Mouse (Mus musculus) retina, postnatal 1 day (tissue): ENCODE data around the gene Atf7ip.

Experiments
- DNase-seq: peaks from one replicate; pipeline ENCODE4 v3.0.0-alpha.2; 2012

Gene Atf7ip

DNA sequence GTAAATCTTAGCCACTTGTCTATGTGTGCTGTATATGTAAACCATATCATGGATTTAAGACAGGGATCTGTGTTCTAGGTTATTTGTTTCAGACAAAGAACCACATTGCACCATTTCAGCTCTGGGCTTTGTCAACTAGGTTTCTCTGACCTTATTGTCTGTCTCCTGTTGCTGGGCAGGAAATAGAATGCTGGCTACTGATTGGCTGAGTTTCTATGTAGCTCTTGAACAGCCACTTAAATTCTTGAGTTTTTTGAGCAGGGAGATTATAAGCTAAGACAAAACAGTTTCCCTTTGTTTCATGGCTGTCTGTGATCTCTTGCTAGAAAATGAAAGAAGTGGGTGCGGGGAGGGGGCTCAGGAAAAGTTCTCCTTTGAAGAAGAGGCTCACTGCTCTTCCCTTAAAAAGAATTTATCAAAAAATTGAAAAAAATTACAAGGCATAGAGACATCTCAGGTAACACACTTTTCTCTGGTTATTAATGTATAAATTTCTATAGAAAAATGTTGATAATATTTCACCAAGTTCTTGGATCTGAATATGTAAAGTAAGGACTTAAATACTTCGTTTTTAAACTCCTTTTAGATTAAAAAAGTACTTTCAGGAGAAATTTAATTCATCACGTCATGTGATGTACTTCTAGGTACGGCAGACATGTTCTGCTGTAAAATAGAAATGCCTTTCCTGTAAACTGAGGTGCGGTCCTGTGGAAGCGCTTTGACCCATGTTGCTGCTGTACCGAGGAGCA lies 49.0 kb downstream of the Atf7ip start:
- peak; percentile 63 for DNase-seq

DNA sequence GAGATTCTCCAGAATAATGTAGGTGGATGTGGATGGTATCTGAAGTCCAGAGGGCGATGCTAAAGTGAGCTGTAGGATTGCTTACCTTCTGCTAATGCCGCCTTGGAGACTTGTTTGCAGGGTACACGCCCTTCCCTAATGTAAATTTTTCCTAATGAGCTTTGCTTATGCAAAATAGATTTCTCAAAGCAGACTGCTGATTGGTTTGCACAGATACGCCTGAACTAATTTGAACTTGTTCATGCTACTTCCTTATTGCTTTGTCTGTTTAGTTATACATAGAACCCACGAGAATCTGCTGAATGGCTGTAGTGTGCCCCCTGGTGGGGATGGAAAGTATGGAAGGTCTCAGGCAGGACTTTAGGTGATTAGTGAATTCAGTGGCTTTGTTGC lies 49.6 kb downstream of the Atf7ip start:
- peak; percentile 75 for DNase-seq

DNA sequence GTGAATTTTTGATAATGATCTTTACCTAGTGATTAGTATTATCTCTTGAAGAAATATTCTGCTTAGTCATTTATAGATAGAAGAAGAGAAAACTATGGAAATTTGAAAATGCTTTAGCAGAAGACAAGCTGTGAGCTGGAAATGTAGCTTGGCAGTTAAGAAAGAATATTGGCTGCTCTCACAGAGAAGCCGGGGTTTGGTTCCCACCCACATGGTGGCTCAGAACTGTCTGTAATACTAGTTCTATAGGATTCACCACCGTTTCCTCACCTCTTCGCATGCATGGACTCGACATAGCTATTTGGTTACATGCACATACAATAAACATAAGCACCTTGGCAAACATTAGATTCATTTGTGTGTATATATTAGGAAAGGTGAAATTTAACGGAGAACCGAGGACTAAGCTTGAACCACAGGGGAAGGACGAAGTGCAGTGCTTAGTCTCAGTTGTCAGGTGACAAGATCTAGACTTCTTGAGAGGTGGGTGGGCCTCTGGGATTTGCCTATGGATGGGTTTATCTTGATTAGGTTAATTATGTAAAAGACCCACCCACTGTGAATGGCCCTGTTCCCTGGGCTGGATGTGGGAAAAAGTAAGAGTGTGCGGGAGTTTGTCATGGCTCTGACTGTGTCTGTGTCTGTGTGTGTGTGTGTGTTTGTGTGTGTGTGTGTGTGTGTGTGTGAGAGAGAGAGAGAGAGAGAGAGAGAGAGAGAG lies 52.5 kb downstream of the Atf7ip start:
- no peak for DNase-seq

DNA sequence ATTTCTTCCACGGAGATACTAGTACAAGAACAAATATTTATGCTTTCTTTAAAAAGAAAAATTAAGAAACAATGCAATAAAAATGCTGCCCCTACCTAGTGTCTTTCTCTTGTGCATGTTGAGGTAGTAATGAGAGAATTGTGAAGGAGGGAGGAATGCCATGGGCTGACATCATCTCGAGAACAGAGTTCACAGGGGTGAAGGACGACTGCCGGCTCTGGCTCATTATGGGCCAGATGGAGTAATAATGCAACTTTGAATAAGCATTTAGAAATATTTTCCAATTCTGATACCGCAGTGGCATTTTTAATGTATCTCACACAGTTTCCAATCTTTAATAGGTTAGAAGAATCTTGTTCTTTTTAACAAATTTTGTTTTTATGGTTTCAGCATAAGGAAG lies 60.0 kb downstream of the Atf7ip start:
- DNase-seq: no peak

DNA sequence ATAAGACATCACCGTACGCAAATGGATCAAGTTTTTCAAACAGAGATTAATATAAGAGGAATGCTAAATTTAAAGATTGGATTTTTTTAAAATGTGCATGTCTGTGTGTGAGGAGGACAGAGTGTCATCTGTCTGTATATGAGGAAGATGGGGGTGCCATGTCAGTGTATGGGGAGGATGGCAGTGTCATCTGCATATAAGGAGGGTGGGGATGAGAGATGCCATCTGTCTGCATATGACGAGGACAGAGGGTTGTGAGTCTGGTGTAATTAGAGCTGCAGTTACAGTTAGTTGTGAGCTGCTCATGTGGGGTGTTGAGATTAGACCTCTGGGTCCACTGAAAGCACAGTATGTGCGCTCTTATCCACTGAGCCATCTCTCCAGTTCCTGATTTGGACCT lies 84.8 kb downstream of the Atf7ip start:
- DNase-seq: no peak

DNA sequence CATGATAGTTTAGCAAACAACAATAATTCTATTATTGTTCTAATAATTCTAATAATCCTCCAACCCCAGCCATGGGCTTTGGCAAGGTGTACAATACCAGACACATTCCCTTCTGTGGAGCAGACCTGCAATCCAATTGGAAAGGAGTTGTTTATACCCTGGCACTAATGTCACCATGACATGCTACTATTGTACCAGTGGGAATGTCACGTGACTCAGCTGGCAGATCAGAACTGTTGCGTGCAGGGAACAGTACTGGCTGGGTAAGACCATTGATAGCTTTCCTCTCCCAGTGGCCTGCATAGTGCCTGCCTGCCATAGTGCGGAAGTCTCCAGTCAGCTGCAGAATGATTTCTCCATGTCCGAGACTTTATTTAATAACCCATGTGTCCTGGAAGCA lies 88.6 kb downstream of the Atf7ip start:
- DNase-seq: no peak

DNA sequence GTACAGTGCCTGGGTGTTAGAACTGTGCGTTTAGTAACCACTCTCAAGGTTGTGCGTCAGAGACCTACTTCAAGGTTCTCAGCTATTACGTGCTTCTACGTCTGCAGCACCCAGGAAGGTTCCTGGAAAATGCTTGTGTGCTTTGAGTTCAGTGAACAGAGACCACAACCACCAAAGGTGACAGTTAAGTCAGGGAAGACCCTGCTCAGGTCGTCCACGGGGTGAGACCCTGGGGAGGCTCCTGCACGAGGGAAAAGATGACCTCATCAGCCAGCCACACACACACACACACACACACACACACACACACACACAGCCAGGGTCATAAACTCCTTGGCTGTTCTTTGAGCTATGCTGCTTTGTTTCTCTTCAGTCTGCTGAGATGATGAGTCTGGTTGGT lies 96.6 kb downstream of the Atf7ip start:
- no peak for DNase-seq

DNA sequence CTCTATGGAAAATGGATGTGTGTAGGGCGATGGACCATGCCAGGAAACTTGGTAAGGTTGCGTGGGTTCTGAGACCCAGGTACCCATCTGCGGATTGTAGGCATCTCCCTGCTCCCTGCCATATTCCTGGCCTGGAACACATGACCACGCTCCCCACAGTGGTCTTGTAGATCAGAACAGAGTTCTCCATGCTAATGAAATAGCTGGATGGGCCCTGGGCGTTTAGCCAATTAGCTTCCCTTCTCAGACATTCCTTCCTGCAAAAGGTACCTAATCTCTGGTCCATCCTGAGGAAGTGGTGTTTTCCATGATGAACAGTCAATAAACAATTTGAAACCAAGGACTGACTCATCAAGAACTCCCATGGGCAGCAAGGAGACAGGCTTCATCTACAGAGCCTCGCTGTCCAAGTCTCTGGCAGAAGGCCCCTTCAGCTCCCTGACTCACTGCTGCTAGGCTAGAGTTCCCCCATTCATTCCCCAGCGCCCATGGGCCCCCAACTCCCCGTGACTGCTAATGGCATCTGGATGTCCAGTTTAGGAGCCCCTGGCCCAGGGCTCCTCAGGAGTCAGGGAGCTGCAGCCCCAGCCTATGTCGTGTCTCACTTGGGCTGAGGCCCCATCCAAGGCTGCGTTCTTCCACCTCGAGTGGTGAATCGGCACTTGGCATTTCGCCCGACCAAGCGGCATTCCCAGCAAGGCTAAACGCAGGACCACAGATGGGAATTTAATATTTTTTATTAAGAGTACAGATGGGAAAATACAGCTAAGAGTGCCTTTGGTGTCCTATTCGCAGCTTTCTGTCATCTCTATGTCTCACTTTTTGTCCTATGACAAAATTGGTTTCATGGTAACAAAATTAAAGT lies 105.6 kb downstream of the Atf7ip start:
- DNase-seq: no peak

DNA sequence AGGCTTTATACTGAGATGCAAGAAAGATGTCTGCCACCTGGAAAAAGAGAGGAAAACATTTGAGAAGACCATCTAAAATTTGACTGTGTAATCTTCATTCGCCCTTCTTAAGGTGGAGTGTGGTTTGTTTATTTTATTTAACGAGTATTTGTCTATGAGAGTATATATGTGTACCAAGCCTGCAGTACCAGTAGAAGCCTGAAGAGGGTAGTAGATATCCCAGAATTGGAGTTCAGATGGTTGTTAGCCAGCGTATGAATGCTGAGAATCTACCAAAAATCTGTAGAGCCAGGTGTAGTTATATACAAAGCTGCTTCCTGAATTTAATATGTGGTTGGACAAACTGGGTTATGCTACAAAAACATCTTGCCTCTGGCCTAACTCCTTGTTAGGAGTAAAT lies 106.3 kb downstream of the Atf7ip start:
- no peak for DNase-seq

DNA sequence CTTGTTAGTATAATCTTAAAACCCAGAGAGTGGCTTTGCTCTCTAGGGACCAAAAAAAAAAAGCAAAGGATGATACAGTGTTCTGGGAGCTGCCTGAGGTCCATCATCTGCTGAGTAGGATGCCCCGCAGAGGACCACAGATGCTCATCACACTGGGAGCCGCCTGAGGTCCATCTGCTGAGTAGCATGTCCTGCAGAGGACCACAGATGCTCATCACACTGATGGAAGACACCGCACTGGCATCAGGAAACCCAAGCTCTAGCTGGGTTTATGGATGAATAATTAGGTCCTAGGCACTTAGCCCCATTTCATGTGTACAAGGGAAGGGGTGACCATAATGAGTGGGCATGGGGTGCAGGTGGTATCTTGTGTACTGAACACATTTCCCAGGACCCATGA lies 108.2 kb downstream of the Atf7ip start:
- no peak for DNase-seq

DNA sequence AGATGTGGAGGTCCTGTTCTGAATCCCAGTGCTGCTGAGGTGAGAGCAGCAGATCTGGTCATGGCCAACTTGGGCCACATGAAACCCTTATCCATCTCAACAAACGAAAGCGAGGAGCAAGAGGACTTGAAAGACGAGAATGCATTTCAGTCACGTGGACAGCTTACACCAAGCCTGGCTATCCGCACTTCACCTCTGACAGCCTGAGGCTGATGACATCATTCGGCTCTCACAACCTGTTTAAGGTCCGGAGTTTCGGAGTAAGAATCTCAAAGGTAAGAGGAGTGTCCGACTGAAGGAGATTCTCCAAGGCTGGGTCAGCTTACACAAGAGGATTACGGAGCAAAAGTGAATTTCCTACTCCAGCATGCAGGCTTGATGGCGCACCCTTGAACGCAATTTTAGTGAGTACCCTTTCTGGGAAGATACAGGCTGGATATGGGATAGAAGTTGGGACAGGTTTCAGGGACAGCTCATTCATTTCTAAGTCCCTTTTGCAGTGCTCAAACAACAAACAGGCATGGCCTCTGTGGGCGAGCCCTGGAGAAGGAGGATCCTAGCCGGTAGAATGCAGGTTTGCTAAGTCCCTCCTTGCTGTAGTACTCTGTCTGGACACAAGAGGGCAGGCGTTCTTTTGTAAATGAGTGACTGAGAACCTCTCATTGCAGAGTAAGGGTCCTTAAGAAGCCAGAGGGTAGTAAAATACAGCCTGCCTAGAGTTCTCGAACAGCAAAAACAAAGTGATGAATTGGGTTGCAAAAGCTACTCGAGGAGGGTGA lies 114.6 kb downstream of the Atf7ip start:
- peak; percentile 89 for DNase-seq

DNA sequence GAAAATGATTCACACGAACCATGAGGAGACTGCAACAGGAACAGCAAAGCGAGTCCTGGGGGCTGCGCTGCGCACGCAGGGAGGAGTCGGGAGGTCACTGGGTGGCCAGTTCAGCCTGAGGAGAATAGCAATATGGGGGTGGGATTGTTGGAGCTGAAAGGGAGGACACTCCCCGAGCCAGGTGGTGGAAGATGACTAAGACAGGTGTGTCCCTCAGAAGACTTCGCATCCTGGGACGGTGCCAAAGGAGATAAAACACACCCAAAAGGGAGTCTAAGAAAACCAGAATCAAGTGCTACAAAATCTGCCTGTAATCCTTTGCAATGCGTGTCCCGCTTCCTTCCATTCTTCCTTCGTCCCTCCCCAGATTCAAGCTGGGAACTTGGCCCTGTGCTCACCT lies 119.5 kb downstream of the Atf7ip start:
- no peak for DNase-seq

DNA sequence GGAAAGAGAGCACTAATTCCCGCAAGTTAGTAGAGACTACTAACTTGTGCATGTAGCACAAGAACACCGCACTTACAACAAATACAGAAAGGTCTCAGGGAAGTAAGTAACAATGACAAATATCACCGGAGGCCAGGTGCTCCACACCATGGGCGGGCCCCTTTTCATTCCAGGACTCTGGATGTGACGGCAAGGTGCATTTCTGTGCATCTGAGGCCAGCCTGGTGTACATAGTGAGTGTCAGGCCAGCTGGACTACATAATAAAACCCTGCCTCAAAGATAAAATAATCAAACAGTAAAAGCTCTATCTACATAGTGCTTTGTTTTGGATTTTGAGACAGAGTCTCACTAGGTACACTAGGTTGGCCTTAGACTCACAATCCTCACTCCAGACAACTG lies 123.7 kb downstream of the Atf7ip start:
- DNase-seq: no peak

DNA sequence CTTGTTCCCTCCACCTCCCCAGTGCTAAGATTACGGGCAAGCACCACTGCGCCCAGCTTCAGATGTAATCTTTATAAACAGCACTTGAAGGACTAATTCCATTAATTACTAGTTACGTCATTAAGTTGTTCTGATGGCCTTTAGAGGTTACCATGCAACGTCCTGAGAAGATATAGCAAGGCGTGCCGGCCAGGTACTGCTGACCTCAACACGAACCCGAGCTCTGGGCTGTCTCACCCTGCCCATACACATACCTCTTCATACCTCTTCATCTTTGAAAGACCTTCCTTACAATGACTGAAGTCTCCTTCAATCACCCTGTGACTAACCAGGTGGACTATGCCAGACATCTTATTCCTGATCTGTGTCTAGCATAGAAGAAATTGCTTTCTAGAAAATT lies 125.6 kb downstream of the Atf7ip start:
- no peak for DNase-seq

DNA sequence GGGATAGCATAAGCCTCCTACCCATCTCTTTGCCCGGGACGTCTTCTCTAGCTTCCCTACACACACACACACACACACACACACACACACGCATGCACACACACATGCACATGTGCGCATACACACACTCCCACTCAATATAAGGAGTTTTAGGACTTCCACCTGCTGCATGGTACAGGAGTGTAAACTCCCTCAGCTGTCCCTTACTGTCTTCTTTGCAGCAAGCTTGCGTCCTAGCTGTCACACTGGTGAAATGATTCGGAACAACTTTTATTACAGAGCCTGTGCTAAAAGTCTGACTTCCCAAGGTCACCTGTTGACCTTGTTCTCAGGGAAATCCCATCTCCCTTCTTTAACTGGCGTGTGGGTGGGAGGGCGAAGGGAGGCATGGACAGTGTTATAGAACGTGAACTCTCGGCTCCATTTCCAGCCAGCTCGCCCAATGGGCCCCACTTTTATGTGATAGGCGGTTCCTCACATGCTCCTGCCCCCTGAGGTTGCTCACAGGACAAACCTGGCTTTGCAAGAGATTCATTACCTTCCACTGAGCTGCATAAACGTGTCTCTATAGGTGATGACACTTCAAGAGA lies 126.1 kb downstream of the Atf7ip start:
- DNase-seq: no peak

DNA sequence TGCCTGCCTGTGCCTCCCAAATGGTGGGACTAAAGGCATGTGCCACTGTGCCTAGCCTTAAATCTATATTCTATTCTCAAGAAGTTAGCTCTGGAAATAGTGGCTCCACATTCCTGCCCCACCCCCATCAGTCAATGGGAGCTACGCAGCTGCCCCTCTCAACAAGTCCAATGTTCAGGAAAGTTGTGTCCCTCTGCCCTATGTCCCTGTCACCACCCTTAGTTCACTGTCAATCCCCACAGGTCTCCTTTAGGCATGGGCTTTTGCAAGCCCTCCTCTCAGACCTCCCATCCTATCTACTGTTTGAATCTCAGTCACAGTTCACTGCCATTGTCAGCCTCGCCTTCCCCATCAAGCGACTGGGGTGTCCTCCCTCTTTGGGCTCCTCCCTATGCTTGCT lies 127.2 kb downstream of the Atf7ip start:
- DNase-seq: no peak

DNA sequence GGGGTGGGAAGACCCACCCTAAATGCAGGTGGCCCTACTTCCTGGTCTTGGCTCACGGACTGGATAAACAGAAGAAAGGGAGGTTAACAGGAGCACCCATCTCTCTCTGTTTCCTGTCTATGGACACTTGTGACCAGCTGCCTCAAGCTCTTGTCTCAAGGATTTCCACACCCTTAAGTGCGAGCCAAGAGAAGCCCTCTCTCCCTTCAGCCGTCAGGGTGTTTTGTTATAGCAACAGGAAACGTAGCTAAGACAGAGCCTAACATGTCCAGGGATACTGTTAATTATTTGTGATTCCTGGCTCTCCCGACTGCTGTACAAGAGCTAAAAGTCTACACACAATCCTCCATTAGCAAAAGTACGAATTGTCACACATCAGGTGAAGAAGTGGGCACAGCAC lies 127.8 kb downstream of the Atf7ip start:
- no peak for DNase-seq

DNA sequence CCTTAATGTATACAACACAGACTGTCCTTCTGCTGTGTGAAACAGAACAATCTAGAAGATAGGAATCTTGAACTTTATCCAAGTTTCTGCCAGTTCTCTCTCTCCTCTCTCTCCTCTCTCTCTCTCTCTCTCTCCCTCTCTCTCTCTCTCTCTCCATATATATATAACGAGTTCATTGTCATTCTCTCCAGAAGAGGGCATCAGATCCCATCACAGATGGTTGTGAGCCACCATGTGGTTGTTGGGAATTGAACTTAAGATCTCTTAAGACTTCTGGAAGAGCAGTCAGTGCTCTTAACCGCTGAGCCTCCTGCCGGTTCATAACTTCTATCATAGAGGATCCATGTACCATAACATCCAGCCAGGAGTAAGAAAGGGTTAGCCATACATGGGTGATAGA lies 129.0 kb downstream of the Atf7ip start:
- no peak for DNase-seq

DNA sequence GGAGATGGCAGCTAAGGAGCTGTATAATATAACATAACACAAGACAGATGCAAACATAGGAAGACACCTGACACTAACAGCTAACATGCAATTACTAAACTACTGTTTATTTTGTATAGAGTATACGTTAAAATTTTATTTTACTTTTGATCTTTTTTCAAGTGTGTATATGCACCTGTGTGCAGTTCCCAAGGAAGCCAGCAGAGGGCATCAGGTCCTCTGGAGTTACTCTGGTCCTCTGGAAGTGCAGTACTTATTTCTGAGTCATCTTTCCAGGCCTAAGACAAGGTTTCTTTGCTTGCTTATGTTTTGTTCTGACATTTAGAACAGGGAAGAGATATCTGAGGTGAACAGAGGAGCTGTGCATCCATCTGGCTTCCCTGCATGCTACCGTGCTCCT lies 138.2 kb downstream of the Atf7ip start:
- no peak for DNase-seq

DNA sequence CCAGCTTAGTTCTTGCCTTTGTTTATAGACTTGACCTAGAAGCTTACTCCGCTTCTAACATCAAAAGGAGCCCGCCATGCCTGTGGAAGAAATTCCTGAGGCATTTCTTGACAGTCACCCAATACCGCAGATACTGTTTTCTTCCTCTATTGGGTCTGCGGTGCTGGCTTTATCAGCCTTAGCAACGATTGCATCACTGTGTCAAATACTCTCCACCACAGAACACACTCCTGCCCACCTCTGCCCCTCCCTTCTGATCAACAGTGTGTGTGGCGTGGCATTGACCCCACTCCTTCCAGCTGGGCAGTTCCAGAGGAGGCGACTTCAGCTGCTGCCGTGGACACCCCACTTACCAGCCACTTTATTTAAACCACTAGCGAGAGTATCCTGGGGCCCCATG lies 139.8 kb downstream of the Atf7ip start:
- no peak for DNase-seq

DNA sequence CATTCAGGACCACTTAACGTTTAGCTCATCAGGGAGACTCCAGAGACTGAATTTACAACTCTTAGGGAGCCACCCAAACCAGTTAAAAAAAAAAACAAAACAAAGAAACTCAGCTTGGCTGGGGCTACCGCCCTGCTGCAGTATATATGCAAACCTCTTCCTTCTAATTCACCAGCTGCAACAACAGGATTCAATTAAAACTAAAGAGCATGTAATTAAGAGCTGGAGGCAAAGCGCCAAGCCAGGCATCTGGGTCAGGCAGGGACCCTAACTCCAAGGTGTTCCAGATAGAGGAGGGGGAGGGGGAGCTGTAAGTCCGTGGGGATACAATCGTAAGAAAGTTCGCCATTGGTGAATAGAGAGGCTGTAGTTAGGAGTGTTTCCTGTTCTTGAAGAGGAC lies 140.2 kb downstream of the Atf7ip start:
- DNase-seq: peak; percentile 71

DNA sequence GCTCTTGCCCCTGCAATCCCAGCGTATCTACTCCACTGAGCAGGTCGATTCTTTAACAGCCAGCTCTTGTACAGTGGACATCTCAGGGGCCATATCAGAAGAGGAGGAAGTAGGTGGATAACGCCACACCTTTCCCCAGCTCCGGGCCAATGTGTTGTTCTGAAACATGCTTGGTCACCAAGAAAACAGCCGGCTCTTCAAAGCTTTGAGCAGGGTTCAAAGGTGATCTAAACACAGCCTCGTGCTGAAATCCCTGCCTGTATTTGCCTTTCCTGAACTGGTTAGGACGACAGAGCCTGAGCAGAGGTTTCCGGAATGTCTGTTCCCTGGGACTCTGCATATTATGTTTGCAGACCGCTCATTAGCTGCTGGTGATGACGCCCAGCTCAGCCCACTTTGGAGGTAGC lies 141.5 kb downstream of the Atf7ip start:
- no peak for DNase-seq

DNA sequence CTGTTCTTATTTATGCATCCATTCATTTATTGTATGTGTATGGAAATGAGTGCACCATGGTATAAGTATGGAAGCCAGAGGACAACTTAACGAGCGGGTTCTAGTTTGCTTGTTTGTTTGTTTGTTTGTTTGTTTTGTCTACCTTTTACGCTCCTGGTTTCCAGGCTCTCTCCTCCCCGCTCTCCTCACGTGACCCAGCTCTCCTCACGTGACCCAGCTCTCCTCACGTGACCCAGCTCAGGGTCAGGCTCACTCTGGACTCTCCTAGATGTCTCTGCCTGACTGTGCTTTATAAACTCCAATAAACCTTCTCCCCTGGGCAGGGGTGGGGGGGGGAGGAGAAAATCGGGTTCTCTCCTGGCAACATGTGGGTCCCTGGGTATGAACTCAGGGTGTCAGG lies 144.7 kb downstream of the Atf7ip start:
- DNase-seq: no peak
